In genomic region chr6:66465137-66465853, GRCm38 (mm10) we compare ENCODE assay signal across 18 mouse cellular contexts.
DNase-seq lines count a peak whose midpoint lies in the region; ATAC-seq and TF ChIP-seq lines count a peak whose summit lies in the region.
"Had no signal": no experiment of that assay in that cellular context is flagged by ENCODE, and none has a peak within 500 bp of the region (broad histone marks: within the 10 kb centered on the region; RNA-seq: fewer than 3 reads in every experiment).

No protein-coding gene starts in this region.

- no peaks in the 10 kb centered on the region for H3K27me3 ChIP-seq in forebrain, embryonic 10.5 days (ENCODE audit: poor library complexity, severe bottlenecking)
- no peaks in the 10 kb centered on the region for H3K27me3 ChIP-seq in forebrain, embryonic 14.5 days (replicated peaks; ENCODE audit: control insufficient read depth, insufficient read depth, low read length)
- no peaks in the 10 kb centered on the region for H3K27me3 ChIP-seq in midbrain, embryonic 11.5 days (ENCODE audit: control insufficient read depth, insufficient read depth, low read length)
- no peaks in the 10 kb centered on the region for H3K27me3 ChIP-seq in midbrain, embryonic 16.5 days (ENCODE audit: control insufficient read depth, insufficient read depth, low read depth, low read length)
- no peaks in the 10 kb centered on the region for H3K27me3 ChIP-seq in G1E (ENCODE audit: insufficient read depth, low read length)
- no peaks in the 10 kb centered on the region for H3K27me3 ChIP-seq in myocyte (ENCODE audit: control insufficient read depth, insufficient read depth, insufficient read length)
- no peaks in the 10 kb centered on the region for H3K27me3 ChIP-seq in intestine, embryonic 15.5 days (replicated peaks)
- H3K27me3 ChIP-seq: embryonic facial prominence, embryonic 15.5 days; forebrain, embryonic 15.5 days; heart, embryonic 13.5 days had no signal

- no peak for TF ChIP-seq POLR2A in myocyte (IDR thresholded peaks at IDR 0.05; ENCODE audit: insufficient read length, low read depth)

- no peaks in the 10 kb centered on the region for H3K9me3 ChIP-seq in forebrain, embryonic 10.5 days
- no peaks in the 10 kb centered on the region for H3K9me3 ChIP-seq in forebrain, embryonic 14.5 days (replicated peaks; ENCODE audit: control insufficient read depth, low read length)
- no peaks in the 10 kb centered on the region for H3K9me3 ChIP-seq in midbrain, embryonic 11.5 days (ENCODE audit: control insufficient read depth, low read length)
- no peaks in the 10 kb centered on the region for H3K9me3 ChIP-seq in midbrain, embryonic 16.5 days (replicated peaks; ENCODE audit: control insufficient read depth, low read length, poor library complexity, severe bottlenecking)
- no peaks in the 10 kb centered on the region for H3K9me3 ChIP-seq in G1E (replicated peaks)
- no peaks in the 10 kb centered on the region for H3K9me3 ChIP-seq in intestine, embryonic 15.5 days
- H3K9me3 ChIP-seq: embryonic facial prominence, embryonic 15.5 days; forebrain, embryonic 15.5 days; heart, embryonic 13.5 days had no signal

- H3K79me2 ChIP-seq in myocyte (ENCODE audit: control insufficient read depth, insufficient read depth): no peaks in the 10 kb centered on the region

- H3ac ChIP-seq in myocyte (ENCODE audit: control insufficient read depth, insufficient read length): no peak overlapping the region

- H3K9ac ChIP-seq in forebrain, embryonic 14.5 days (ENCODE audit: low read length): no peak overlapping the region
- no peak overlapping the region for H3K9ac ChIP-seq in midbrain, embryonic 11.5 days (ENCODE audit: low read length)
- no peak overlapping the region for H3K9ac ChIP-seq in midbrain, embryonic 16.5 days (ENCODE audit: low read depth, low read length)
- H3K9ac ChIP-seq in intestine, embryonic 15.5 days: no peak overlapping the region
- H3K9ac ChIP-seq: embryonic facial prominence, embryonic 15.5 days; forebrain, embryonic 15.5 days; heart, embryonic 13.5 days had no signal

- no peak for ATAC-seq in forebrain, embryonic 14.5 days
- peak; percentile 50 for ATAC-seq in midbrain, embryonic 11.5 days (ENCODE audit: low FRiP score)
- no peak for ATAC-seq in midbrain, embryonic 16.5 days
- ATAC-seq in G1E (ENCODE audit: extremely low read depth, insufficient number of reproducible peaks, low FRiP score, poor library complexity, severe bottlenecking): peak; percentile 63
- ATAC-seq in intestine, embryonic 15.5 days: no peak
- ATAC-seq: forebrain, embryonic 15.5 days had no signal

- TF ChIP-seq CTCF in G1E (IDR thresholded peaks at IDR 0.05; ENCODE audit: low read depth, low read length): no peak

- no peak overlapping the region for H3K4me3 ChIP-seq in forebrain, embryonic 10.5 days
- H3K4me3 ChIP-seq in forebrain, embryonic 14.5 days (ENCODE audit: low read depth, low read length): no peak overlapping the region
- H3K4me3 ChIP-seq in midbrain, embryonic 11.5 days (ENCODE audit: low read depth, low read length): no peak overlapping the region
- no peak overlapping the region for H3K4me3 ChIP-seq in midbrain, embryonic 16.5 days (ENCODE audit: low read depth, low read length)
- peak overlapping the region; percentile 35; the same call in 1 of the 2 replicates for H3K4me3 ChIP-seq in G1E (ENCODE audit: low read depth, low read length)
- no peak overlapping the region for H3K4me3 ChIP-seq in myocyte
- no peak overlapping the region for H3K4me3 ChIP-seq in intestine, embryonic 15.5 days (replicated peaks)
- H3K4me3 ChIP-seq: embryonic facial prominence, embryonic 15.5 days; forebrain, embryonic 15.5 days; heart, embryonic 13.5 days had no signal

- no peaks in the 10 kb centered on the region for H3K36me3 ChIP-seq in forebrain, embryonic 10.5 days (replicated peaks)
- no peaks in the 10 kb centered on the region for H3K36me3 ChIP-seq in forebrain, embryonic 14.5 days (ENCODE audit: control insufficient read depth, insufficient read depth, low read length)
- H3K36me3 ChIP-seq in midbrain, embryonic 11.5 days (ENCODE audit: control insufficient read depth, insufficient read depth, low read length): no peaks in the 10 kb centered on the region
- H3K36me3 ChIP-seq in midbrain, embryonic 16.5 days (ENCODE audit: control insufficient read depth, insufficient read depth, low read length): no peaks in the 10 kb centered on the region
- H3K36me3 ChIP-seq in G1E (replicated peaks) (no peaks in the 10 kb centered on the region), myocyte (ENCODE audit: control insufficient read depth, insufficient read depth) (no peaks in the 10 kb centered on the region)
- H3K36me3 ChIP-seq in intestine, embryonic 15.5 days: no peaks in the 10 kb centered on the region
- H3K36me3 ChIP-seq: embryonic facial prominence, embryonic 15.5 days; forebrain, embryonic 15.5 days; heart, embryonic 13.5 days had no signal

- no peak overlapping the region for H3K4me2 ChIP-seq in forebrain, embryonic 14.5 days (ENCODE audit: low read length)
- H3K4me2 ChIP-seq in midbrain, embryonic 11.5 days: no peak overlapping the region
- H3K4me2 ChIP-seq in midbrain, embryonic 16.5 days (ENCODE audit: low read length): no peak overlapping the region
- H3K4me2 ChIP-seq in myocyte (ENCODE audit: low read depth): peak overlapping the region; percentile 48
- no peak overlapping the region for H3K4me2 ChIP-seq in intestine, embryonic 15.5 days (replicated peaks)
- H3K4me2 ChIP-seq: embryonic facial prominence, embryonic 15.5 days; forebrain, embryonic 15.5 days; heart, embryonic 13.5 days had no signal

- H3K27ac ChIP-seq in forebrain, embryonic 10.5 days: peak overlapping the region; percentile 73
- no peak overlapping the region for H3K27ac ChIP-seq in forebrain, embryonic 14.5 days (ENCODE audit: low read depth, low read length)
- H3K27ac ChIP-seq in midbrain, embryonic 11.5 days (ENCODE audit: low read depth, low read length): peak overlapping the region; percentile 7; the same call in 1 of the 2 replicates
- H3K27ac ChIP-seq in midbrain, embryonic 16.5 days (ENCODE audit: low read length): no peak overlapping the region
- no peak overlapping the region for H3K27ac ChIP-seq in intestine, embryonic 15.5 days
- H3K27ac ChIP-seq: embryonic facial prominence, embryonic 15.5 days; forebrain, embryonic 15.5 days; heart, embryonic 13.5 days had no signal

- DNase-seq in forebrain, embryonic 10.5 days (ENCODE audit: extremely low spot score, low spot score): no peak
- DNase-seq in forebrain, embryonic 14.5 days (ENCODE audit: low spot score): no peak
- DNase-seq in midbrain, embryonic 11.5 days (ENCODE audit: low spot score, missing footprints): peak; percentile 85
- DNase-seq in G1E (ENCODE audit: low spot score): peak; percentile 13
- DNase-seq in gastrocnemius, postnatal 25 days: no peak
- DNase-seq: adrenal gland, adult 2 months; B cell, adult 2 months; cerebellum, postnatal 25 days; heart, postnatal 36 days; lung, adult 2 months; lung, postnatal 4 days; right cerebral cortex, adult 18-20 months had no signal

- WGBS in forebrain, embryonic 10.5 days: 75% methylated on average over 11 of the region's 11 CpGs
- 61% methylated on average over 11 of the region's 11 CpGs for WGBS in forebrain, embryonic 14.5 days
- WGBS in midbrain, embryonic 11.5 days: 64% methylated on average over 11 of the region's 11 CpGs
- 54% methylated on average over 11 of the region's 11 CpGs for WGBS in midbrain, embryonic 16.5 days
- 73% methylated on average over 11 of the region's 11 CpGs for WGBS in intestine, embryonic 15.5 days

- peaks cover 11% of the 10 kb centered on the region for H3K4me1 ChIP-seq in forebrain, embryonic 10.5 days
- no peaks in the 10 kb centered on the region for H3K4me1 ChIP-seq in forebrain, embryonic 14.5 days (ENCODE audit: control insufficient read depth, insufficient read depth, low read length)
- H3K4me1 ChIP-seq in midbrain, embryonic 11.5 days (ENCODE audit: control insufficient read depth, insufficient read depth, low read length): peaks cover 5% of the 10 kb centered on the region
- no peaks in the 10 kb centered on the region for H3K4me1 ChIP-seq in midbrain, embryonic 16.5 days (ENCODE audit: control insufficient read depth, insufficient read depth, low read length)
- H3K4me1 ChIP-seq in G1E (ENCODE audit: insufficient read depth, low read depth, low read length): peaks cover 22% of the 10 kb centered on the region
- H3K4me1 ChIP-seq in intestine, embryonic 15.5 days (replicated peaks): no peaks in the 10 kb centered on the region
- H3K4me1 ChIP-seq: embryonic facial prominence, embryonic 15.5 days; heart, embryonic 13.5 days had no signal

TF ChIP-seq in myocyte, 11 proteins besides CTCF, POLR2A, EP300 and RAD21:
- no peak for TF ChIP-seq USF1 (IDR thresholded peaks at IDR 0.05; ENCODE audit: low read depth)
- no peak for TF ChIP-seq E2F4 (IDR thresholded peaks at IDR 0.05; ENCODE audit: insufficient read depth)
- TF ChIP-seq SRF (IDR thresholded peaks at IDR 0.05; ENCODE audit: control insufficient read depth, insufficient read length, low read depth): no peak
- TF ChIP-seq MYOG (IDR thresholded peaks at IDR 0.05; ENCODE audit: control insufficient read depth in 1 of 3, insufficient read depth in 1 of 3, insufficient read length in 2 of 3, low read depth in 2 of 3): no peak
- no peak for TF ChIP-seq TCF12 (IDR thresholded peaks at IDR 0.05; ENCODE audit: insufficient read depth, poor library complexity, severe bottlenecking)
- no peak for TF ChIP-seq POLR2AphosphoS2 (IDR thresholded peaks at IDR 0.05; ENCODE audit: insufficient read length, low read depth)
- no peak for TF ChIP-seq MYOD1 (IDR thresholded peaks at IDR 0.05; ENCODE audit: control insufficient read depth in 1 of 3, insufficient read length in 2 of 3, low read depth in 2 of 3)
- no peak for TF ChIP-seq MAX (IDR thresholded peaks at IDR 0.05; ENCODE audit: low read depth)
- TF ChIP-seq CEBPB (IDR thresholded peaks at IDR 0.05; ENCODE audit: insufficient read depth, poor library complexity, severe bottlenecking): no peak
- no peak for TF ChIP-seq REST (IDR thresholded peaks at IDR 0.05; ENCODE audit: insufficient read depth, insufficient read length)
- no peak for TF ChIP-seq TCF3 (IDR thresholded peaks at IDR 0.05; ENCODE audit: insufficient read length, low read depth)

Comparison
In these comparisons a context has a peak if more than half of its experiments do, and no peak if none do; other contexts are left out.
1. H3K27ac ChIP-seq: peak in forebrain, embryonic 10.5 days (single experiment) and midbrain, embryonic 11.5 days (single experiment); none in forebrain, embryonic 14.5 days (single experiment), midbrain, embryonic 16.5 days (single experiment) and intestine, embryonic 15.5 days (single experiment).
2. ATAC-seq: peak in midbrain, embryonic 11.5 days (single experiment) and G1E (single experiment); none in forebrain, embryonic 14.5 days (single experiment), midbrain, embryonic 16.5 days (single experiment) and intestine, embryonic 15.5 days (single experiment).
3. DNase-seq: peak in midbrain, embryonic 11.5 days (single experiment) and G1E (single experiment); none in forebrain, embryonic 10.5 days (single experiment), forebrain, embryonic 14.5 days (single experiment) and gastrocnemius, postnatal 25 days (single experiment).